Comparison of ENCODE assay signal across 28 mouse cellular contexts in the genomic region with DNA sequence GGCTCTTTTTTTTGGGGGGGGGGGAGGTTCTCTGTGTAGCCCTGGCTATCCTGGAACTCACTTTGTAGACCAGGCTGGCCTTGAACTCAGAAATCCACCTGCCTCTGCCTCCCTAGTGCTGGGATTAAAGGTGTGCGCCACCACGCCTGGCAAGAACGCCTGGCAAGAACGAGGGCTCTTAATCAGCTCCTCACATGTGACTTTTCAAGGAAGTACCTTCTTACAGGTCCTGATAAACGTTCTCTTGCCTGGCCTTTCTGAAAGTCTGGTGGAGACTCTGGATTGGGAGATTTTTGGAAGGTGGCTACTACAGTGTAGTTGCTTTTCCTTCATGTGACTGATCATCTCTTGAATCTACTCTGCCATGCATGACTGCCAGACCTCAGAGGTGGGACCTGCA. TPM values are rescaled to one million over a fixed set of nuclear protein-coding genes. Genes with fewer than 3 reads are reported as not detected.
"Had no signal": no experiment of that assay in that cellular context is flagged by ENCODE, and none has a peak within 500 bp of the region (broad histone marks: within the 10 kb centered on the region; RNA-seq: fewer than 3 reads in every experiment).

No protein-coding gene starts in this region.

RNA-seq across cellular contexts. Expression of a gene that starts 2.3 kb away (rescaled TPM):
- polyA plus RNA-seq: midbrain, embryonic 11.5 days; midbrain, postnatal 0 days had no signal

RNA-seq across cellular contexts. Expression of a gene that starts 54.0 kb away (rescaled TPM):
- total RNA-seq: left cerebral cortex, adult 8-10 months; left cerebral cortex, postnatal 14 days; left cerebral cortex, postnatal 4 days; liver, adult 2 months; megakaryocyte progenitor cell, adult 5-6 weeks; megakaryocyte, adult 5-6 weeks; megakaryocyte-erythroid progenitor cell, adult 5-6 weeks; monocyte, adult 5-6 weeks had no signal
- polyA plus RNA-seq: limb, embryonic 10.5 days; limb, embryonic 11.5 days; limb, embryonic 12.5 days; limb, embryonic 14.5 days; limb, embryonic 15.5 days; liver, adult 2 months; liver, embryonic 11.5 days; liver, embryonic 12.5 days; liver, embryonic 14.5 days; liver, embryonic 15.5 days; liver, embryonic 16.5 days; liver, postnatal 0 days; lung, adult 2 months; lung, embryonic 14.5 days; lung, embryonic 15.5 days; lung, embryonic 16.5 days; lung, postnatal 0 days; macrophage; myocyte had no signal
